Mouse (Mus musculus) forebrain, embryonic 16.5 days (tissue): ENCODE data around the gene Tmsb15b2. TPM values are rescaled to one million over a fixed set of nuclear protein-coding genes. Genes with fewer than 3 reads are reported as not detected.

Experiments
- polyA plus RNA-seq: library from polyadenylated mRNA; unstranded; fragments of >200 nt; fragmentation: Nextera tagmentation; extraction: Ambion mirVana; gene quantifications from 2 replicates; pipeline ENCODE4 v1.2.1, GENCODE M21; 2015

Gene Tmsb15b2
- polyA plus RNA-seq, 1 experiment from 2014 or later = 119 TPM

Other genes with a start within 250 kb of the Tmsb15b2 start
- gene Morf4l2, start 231.8 kb downstream of the Tmsb15b2 start, polyA plus RNA-seq = 581 and 603 TPM in 2 replicates
- gene Glra4, start 195.4 kb downstream of the Tmsb15b2 start, polyA plus RNA-seq = not detected in 2 replicates
- gene Plp1, start 152.8 kb downstream of the Tmsb15b2 start, polyA plus RNA-seq = 11.6 and 15.9 TPM in 2 replicates
- gene Rab9b, start 106.7 kb downstream of the Tmsb15b2 start, polyA plus RNA-seq = 12.1 and 16.0 TPM in 2 replicates
- gene H2bfm, start 48.2 kb downstream of the Tmsb15b2 start, polyA plus RNA-seq = not detected in 2 replicates
- 7.6 and 11.0 TPM in 2 replicates for gene Tmsb15l, start 1.4 kb upstream of the Tmsb15b2 start, polyA plus RNA-seq
- 55.3 and 64.4 TPM in 2 replicates for gene Tmsb15b1, start 1.4 kb upstream of the Tmsb15b2 start, polyA plus RNA-seq
- gene Zcchc18, start 17.7 kb upstream of the Tmsb15b2 start, polyA plus RNA-seq = 315 and 386 TPM in 2 replicates
- gene Slc25a53, start 62.8 kb upstream of the Tmsb15b2 start, polyA plus RNA-seq = 16.2 and 17.2 TPM in 2 replicates
- 7.1 and 7.3 TPM in 2 replicates for gene Fam199x, start 74.1 kb upstream of the Tmsb15b2 start, polyA plus RNA-seq
- gene Esx1, start 146.6 kb upstream of the Tmsb15b2 start, polyA plus RNA-seq = not detected in 2 replicates